Mouse (Mus musculus): Measurements from ENCODE around the gene Rps6ka3.

- TF ChIP-seq CHD2 (IDR thresholded peaks at IDR 0.05; ENCODE audit: low read depth, low read length) (no peak), ZC3H11A (IDR thresholded peaks at IDR 0.05; ENCODE audit: borderline replicate concordance, low read depth, low read length) (no peak)
Measured at GRCm38 (mm10) chrX:159315293-159315692, 105.2 kb downstream of the Rps6ka3 start.
